Mouse (Mus musculus) hindbrain, postnatal 0 days (tissue): ENCODE data around the gene Trp53i11. TPM values are rescaled to one million over a fixed set of nuclear protein-coding genes. Genes with fewer than 3 reads are reported as not detected.
A peak's percentile ranks its signal among the peaks of the same experiment; 100 is the strongest.

Experiments used
- ATAC-seq: fragments of 200-750 bp; cut with Nextera tagmentation; 2 replicates; pipeline ENCODE4 v1.8.0; 2017; ENCODE audit warnings: mild to moderate bottlenecking, moderate TSS enrichment, moderate library complexity
- DNase-seq: peaks from one replicate; pipeline ENCODE4 v3.0.0-alpha.2; 2015; ENCODE audit warnings: low spot score
- H3K27ac ChIP-seq: fragments of 300-500 bp; sonication (generic); 2 replicates; pipeline ENCODE4 v1.5.1; 2014; ENCODE audit warnings: mild to moderate bottlenecking
- H3K27me3 ChIP-seq: fragments of 300-500 bp; sonication (generic); 2 replicates; pipeline ENCODE4 v1.6.1; 2014; ENCODE audit warnings: low read length, mixed read lengths; ENCODE audit not compliant: insufficient read depth
- H3K36me3 ChIP-seq: fragments of 300-500 bp; sonication (generic); 2 replicates; pipeline ENCODE4 v1.6.1; 2014; ENCODE audit warnings: low read length, mixed read lengths; ENCODE audit not compliant: insufficient read depth
- H3K4me1 ChIP-seq: fragments of 300-500 bp; sonication (generic); 2 replicates; pipeline ENCODE4 v1.6.1; 2014; ENCODE audit warnings: antibody characterized with exemption, low read length, mixed read lengths; ENCODE audit not compliant: insufficient read depth
- H3K4me2 ChIP-seq: fragments of 300-500 bp; sonication (generic); 2 replicates; pipeline ENCODE4 v1.6.1; 2014; ENCODE audit warnings: low read depth, mild to moderate bottlenecking, low read length, moderate library complexity, mixed read lengths
- H3K4me3 ChIP-seq: fragments of 300-500 bp; sonication (generic); 2 replicates; pipeline ENCODE4 v1.5.1; 2014; ENCODE audit warnings: low read length
- H3K9ac ChIP-seq: fragments of 300-500 bp; sonication (generic); replicated peaks from 2 replicates; pipeline ENCODE4 v1.6.1; 2014; ENCODE audit warnings: mild to moderate bottlenecking, low read length, moderate library complexity, mixed read lengths
- H3K9me3 ChIP-seq: fragments of 300-500 bp; sonication (generic); 2 replicates; pipeline ENCODE4 v1.6.1; 2016; ENCODE audit warnings: low read length, mixed read lengths
- CTCF ChIP-seq: IDR thresholded peaks from 2 replicates; pipeline ENCODE4 v1.5.1; 2016; ENCODE audit warnings: antibody characterized with exemption, control low read depth, low read depth
- WGBS: fragments of 180-500 bp; shearing (Covaris S2); extraction: QIAGEN DNeasy Blood & Tissue Kit; methylation state at CpG from one replicate; pipeline ENCODE4 v1.1.7; 2014; 5-methylcytosine and 5-hydroxymethylcytosine counted together
- polyA plus RNA-seq: library from polyadenylated mRNA; unstranded; fragments of >200 nt; fragmentation: Nextera tagmentation; extraction: Ambion mirVana; gene quantifications from 2 replicates; pipeline ENCODE4 v1.2.1, GENCODE M21; 2015
- total RNA-seq: library from RNA; depleted of rRNA; stranded (reverse); fragments of >200 nt; gene quantifications from 2 replicates; pipeline ENCODE4 v1.2.3, GENCODE M21; 2014

The Trp53i11 gene
- total and polyA plus RNA-seq, 2 experiments from 2014 or later = 66.7 to 150 TPM

DNA sequence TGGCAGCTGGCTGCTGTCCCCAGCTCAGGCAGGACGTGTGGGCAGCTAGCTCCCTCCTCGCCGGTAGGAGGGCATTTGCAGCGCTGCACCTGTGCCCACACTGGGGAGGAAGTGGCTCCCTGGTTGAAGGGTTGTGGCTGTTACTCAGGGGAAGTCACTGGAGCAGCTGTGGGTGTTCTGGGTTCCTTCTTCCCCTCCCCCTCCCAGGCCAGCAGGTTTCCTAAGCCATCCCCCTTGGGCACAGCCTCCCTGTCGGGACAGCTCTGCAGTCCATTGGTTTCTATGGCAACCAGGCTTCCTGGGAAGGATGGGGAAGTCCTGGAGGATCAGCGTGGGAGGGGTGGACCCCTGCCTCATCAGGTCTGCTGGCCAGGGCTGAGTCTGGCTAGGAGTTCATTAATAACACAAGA is 5.3 kb downstream of the Trp53i11 start:
- no peak overlapping the region for H3K4me3 ChIP-seq
- no peak for ATAC-seq
- H3K9ac ChIP-seq = no peak overlapping the region; the same call in 1 of the 2 replicates

DNA sequence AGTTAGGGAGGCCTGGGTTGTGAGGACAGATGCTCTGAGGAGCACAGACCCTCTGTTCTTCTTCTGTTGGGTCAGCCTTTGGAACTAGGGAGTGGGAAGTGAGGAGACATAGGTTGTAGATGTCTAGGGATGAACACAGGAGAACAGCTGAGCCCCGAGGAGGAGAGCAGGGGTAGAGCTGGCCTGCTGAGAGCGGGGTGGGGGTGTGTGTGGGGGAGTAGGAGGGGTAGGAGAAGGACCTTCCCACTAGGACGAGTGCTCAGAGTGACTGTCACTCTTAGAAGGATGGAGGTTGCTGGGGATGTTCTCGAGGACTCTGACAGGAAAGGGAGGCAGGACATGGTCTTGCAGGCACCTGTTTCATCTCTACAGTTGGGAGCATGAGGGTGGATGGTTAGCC is 6.5 kb downstream of the Trp53i11 start:
- Histone ChIP-seq H3K27me3 (no peaks in the 10 kb centered on the region), H3K4me1 (peaks cover 26% of the 10 kb centered on the region), H3K4me3 (no peak overlapping the region), H3K36me3 (peaks cover 5% of the 10 kb centered on the region; the same call in 1 of the 2 replicates), H3K27ac (no peak overlapping the region), H3K4me2 (no peak overlapping the region), H3K9me3 (no peaks in the 10 kb centered on the region), H3K9ac (no peak overlapping the region)
- DNase-seq (no peak), ATAC-seq (no peak)
- WGBS = 52% methylated on average over 4 of the region's 4 CpGs
- TF ChIP-seq CTCF = no peak

More for the DNA sequence above, 5.3 kb downstream of the Trp53i11 start:
- Histone ChIP-seq H3K9me3 (no peaks in the 10 kb centered on the region), H3K27me3 (no peaks in the 10 kb centered on the region), H3K27ac (no peak overlapping the region), H3K36me3 (peaks cover 3% of the 10 kb centered on the region; the same call in 1 of the 2 replicates), H3K4me2 (0 out of 2 replicates have a peak overlapping the region, but pooled peaks have one; percentile 7), H3K4me1 (peaks cover 26% of the 10 kb centered on the region)
- WGBS = 13% methylated on average over 6 of the region's 6 CpGs
- peak; percentile 54 for DNase-seq
- no peak for TF ChIP-seq CTCF

DNA sequence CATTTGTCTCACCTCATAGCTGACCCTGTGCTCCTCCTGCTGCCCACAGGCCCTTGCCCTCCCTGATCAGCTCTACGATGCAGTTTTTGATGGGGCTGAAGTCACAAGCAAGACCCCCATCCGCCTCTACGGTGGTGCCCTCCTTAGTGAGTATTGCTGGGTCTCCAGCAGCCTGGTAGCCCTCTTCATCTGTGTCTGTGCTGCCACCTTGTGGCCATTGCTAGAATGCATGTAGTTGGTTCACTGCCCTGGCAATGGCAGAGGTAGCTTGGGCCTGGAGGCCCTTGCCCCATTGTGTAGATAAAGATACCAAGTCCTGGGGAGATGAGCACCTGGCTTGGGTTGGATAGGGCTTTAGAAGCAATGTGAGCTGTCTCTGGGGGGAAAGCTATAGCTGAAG is 11.5 kb downstream of the Trp53i11 start:
- ATAC-seq = peak; percentile 57
- WGBS = 5% methylated on average over 3 of the region's 3 CpGs

DNA sequence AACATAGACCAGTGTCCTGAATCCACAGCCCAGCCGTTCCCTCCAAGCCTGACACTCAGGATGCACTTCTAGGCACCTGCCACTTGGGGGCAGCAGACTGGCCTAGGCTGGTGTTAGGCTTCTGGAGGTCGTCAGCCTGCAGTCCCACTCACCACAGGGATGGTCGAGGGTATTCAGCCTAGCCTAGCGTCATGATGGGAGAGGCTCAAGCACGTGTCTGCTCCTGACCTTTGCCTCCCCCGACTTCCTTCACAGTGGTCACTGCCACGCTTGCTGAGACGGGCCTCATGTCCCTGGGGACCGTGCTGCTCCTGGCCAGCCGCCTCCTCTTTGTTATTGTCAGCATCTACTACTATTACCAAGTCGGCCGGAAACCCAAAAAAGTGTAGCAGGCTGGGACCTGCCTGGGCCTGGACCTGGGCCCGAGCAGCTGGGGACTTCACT is 12.2 kb downstream of the Trp53i11 start:
- no peaks in the 10 kb centered on the region for H3K27me3 ChIP-seq
- H3K9ac ChIP-seq = no peak overlapping the region
- ATAC-seq (peak; percentile 25), DNase-seq (peak; percentile 73)
- 30% methylated on average over 13 of the region's 13 CpGs for WGBS
- H3K27ac ChIP-seq = no peak overlapping the region
- peaks cover 5% of the 10 kb centered on the region; the same call in 1 of the 2 replicates for H3K36me3 ChIP-seq
- no peaks in the 10 kb centered on the region for H3K4me1 ChIP-seq
- TF ChIP-seq CTCF = peak; percentile 96
- no peak overlapping the region for H3K4me3 ChIP-seq
- H3K9me3 ChIP-seq = no peaks in the 10 kb centered on the region
- no peak overlapping the region for H3K4me2 ChIP-seq

More for the DNA sequence above, 11.5 kb downstream of the Trp53i11 start:
- no peaks in the 10 kb centered on the region for H3K27me3 ChIP-seq
- no peaks in the 10 kb centered on the region for H3K9me3 ChIP-seq
- DNase-seq = peak; percentile 94
- H3K27ac ChIP-seq = no peak overlapping the region
- no peak overlapping the region for H3K4me3 ChIP-seq
- no peak overlapping the region for H3K4me2 ChIP-seq
- H3K36me3 ChIP-seq = peaks cover 5% of the 10 kb centered on the region; the same call in 1 of the 2 replicates
- TF ChIP-seq CTCF = peak; percentile 98
- H3K4me1 ChIP-seq = peaks cover 4% of the 10 kb centered on the region
- no peak overlapping the region for H3K9ac ChIP-seq

DNA sequence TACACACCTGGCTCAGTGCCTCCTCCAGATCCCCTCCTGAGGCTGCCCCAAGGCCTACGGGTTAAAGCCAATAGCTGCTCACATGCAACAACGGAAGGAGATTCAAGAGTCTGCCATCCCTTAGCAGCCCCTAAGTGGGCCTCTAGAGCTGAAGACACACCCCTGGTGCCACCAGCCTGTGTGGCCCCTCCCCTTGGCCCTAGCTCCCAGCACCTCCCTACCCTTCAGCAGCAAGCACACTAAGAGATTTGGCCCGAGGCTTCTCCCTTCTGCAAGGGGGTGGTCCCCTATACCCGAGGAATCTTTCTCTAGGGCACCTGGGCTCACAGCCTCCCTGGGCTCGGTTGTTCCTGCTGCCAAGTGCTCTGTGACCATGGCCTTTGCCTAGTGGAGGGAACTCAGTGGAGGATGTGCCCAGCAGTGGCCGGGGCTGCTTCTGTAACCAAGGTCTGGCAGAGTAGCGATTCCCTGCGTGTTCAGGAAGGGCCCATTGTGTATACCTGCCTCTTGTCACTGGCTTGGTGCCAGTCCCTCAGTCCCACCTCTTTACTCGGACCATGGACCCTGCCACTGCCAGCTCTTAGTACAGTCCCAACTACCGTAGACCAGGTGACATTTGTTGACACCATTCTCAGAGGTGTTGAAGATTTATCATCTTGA is 13.5 kb downstream of the Trp53i11 start:
- ATAC-seq = no peak
- no peak for TF ChIP-seq CTCF
- no peak overlapping the region for H3K9ac ChIP-seq
- no peaks in the 10 kb centered on the region for H3K4me1 ChIP-seq
- no peak for DNase-seq
- peaks cover 5% of the 10 kb centered on the region; the same call in 1 of the 2 replicates for H3K36me3 ChIP-seq
- 52% methylated on average over 10 of the region's 10 CpGs for WGBS
- no peak overlapping the region for H3K4me3 ChIP-seq
- H3K27me3 ChIP-seq = no peaks in the 10 kb centered on the region
- H3K4me2 ChIP-seq = no peak overlapping the region
- H3K9me3 ChIP-seq = no peaks in the 10 kb centered on the region
- no peak overlapping the region for H3K27ac ChIP-seq

DNA sequence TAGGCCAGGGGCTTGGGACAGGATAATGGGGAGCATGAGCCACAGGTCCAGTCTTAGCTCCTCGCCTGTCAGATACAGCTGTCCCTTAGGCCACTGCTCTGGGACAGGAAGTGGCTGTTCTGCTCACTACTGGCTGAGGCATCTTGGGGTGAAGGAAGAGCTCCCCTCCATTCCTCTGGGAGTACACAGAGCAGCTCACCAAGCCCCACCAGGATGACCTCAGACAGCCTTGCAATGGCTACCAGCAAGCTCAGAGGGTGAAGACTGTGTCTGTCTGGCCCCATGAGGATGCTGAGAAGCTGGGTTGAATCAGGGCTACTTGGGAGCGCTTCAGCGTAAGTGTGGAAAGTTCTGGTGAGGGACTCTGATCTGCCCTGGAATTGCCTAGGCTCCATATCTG is 14.6 kb downstream of the Trp53i11 start:
- no peak overlapping the region for H3K4me3 ChIP-seq
- DNase-seq = no peak
- H3K9me3 ChIP-seq = no peaks in the 10 kb centered on the region
- whole genome bisulfite sequencing = 91% methylated on average over 3 of the region's 3 CpGs
- TF ChIP-seq CTCF = no peak
- ATAC-seq = no peak
- H3K36me3 ChIP-seq = peaks cover 5% of the 10 kb centered on the region; the same call in 1 of the 2 replicates
- no peak overlapping the region for H3K9ac ChIP-seq
- no peak overlapping the region for H3K27ac ChIP-seq
- no peaks in the 10 kb centered on the region for H3K27me3 ChIP-seq
- H3K4me1 ChIP-seq = no peaks in the 10 kb centered on the region
- H3K4me2 ChIP-seq = no peak overlapping the region

DNA sequence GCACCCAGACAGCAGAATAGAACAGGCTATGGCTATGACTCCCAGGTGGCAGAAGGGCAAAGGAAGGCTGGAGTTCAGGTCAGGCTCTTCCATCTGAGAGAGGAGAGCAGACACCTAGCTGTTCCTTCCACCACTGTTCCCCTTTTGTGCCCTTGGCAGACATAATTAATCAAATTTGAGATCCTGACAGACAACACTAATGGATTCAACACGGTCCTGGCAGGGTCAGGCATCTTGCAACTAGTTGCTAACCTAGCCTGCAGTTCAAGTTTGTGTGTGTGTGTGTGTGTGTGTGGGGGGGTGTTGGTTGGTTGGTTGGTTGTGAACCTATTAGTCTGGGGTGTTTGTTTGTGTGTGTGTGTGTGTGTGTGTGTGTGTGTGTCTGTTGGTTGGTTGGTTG is 15.4 kb downstream of the Trp53i11 start:
- no peak overlapping the region for H3K9ac ChIP-seq
- no peaks in the 10 kb centered on the region for H3K9me3 ChIP-seq
- no peak for TF ChIP-seq CTCF
- H3K27me3 ChIP-seq = no peaks in the 10 kb centered on the region
- ATAC-seq (no peak), DNase-seq (no peak)
- H3K4me2 ChIP-seq = no peak overlapping the region
- H3K36me3 ChIP-seq = peaks cover 1% of the 10 kb centered on the region; the same call in 1 of the 2 replicates
- no peak overlapping the region for H3K4me3 ChIP-seq
- WGBS = 31% methylated on average over 1 of the region's 1 CpGs
- no peaks in the 10 kb centered on the region for H3K4me1 ChIP-seq
- no peak overlapping the region for H3K27ac ChIP-seq
